Mouse (Mus musculus): ENCODE results near the gene Dffb. TPM values are rescaled to one million over a fixed set of nuclear protein-coding genes. Genes with fewer than 3 reads are reported as not detected.
A peak's percentile ranks its signal among the peaks of the same experiment; 100 is the strongest.

The Dffb gene
- total and polyA plus RNA-seq, 3 experiments: 25.1 to 25.2 TPM; not detected in 1

DNA sequence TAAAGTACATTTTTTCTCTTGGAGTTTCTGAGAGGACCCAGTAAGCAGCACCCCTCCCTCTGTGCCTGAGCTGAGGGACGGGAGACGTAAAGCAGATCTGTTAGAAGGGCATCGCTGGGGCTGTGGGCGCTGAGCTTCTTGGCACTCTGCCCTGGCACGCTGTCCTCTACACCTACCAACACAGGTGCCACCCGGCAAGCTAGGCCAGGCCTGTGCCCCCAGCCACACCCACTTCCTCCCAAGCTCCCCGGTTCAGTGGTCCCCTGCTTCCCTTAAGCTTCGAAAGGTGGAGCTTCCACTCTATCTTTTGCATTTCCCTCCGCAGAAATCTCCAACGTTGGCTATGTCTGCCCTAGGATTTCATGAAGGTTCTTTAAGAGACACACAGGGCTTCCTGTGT lies 4.3 kb upstream of the Dffb start:
- no peak overlapping the region for H3K4me3 ChIP-seq (ENCODE audit: control insufficient read depth in 1 of 2, insufficient read depth in 1 of 2, low read depth in 2 of 2, low read length in 2 of 2)
- no peak for DNase-seq (ENCODE audit: low read depth, low spot score)
- H3K27ac ChIP-seq (ENCODE audit: control insufficient read depth, low read depth, low read length): no peak overlapping the region
- no peak for TF ChIP-seq USF2 (IDR thresholded peaks at IDR 0.05; ENCODE audit: borderline replicate concordance in 1 of 2, insufficient read depth in 1 of 2, low read depth in 1 of 2, low read length in 2 of 2)
- TF ChIP-seq SIN3A (IDR thresholded peaks at IDR 0.05; ENCODE audit: low read length): no peak
- TF ChIP-seq TBP (IDR thresholded peaks at IDR 0.05; ENCODE audit: low read depth, low read length): no peak
- TF ChIP-seq ZNF384 (IDR thresholded peaks at IDR 0.05; ENCODE audit: low read depth, low read length): no peak
- no peak for TF ChIP-seq ZMIZ1 (IDR thresholded peaks at IDR 0.05; ENCODE audit: low read depth, low read length)
- TF ChIP-seq MAZ (IDR thresholded peaks at IDR 0.05; ENCODE audit: low read depth, low read length): no peak
- no peak for TF ChIP-seq CHD1 (IDR thresholded peaks at IDR 0.05; ENCODE audit: low read depth, low read length)
- TF ChIP-seq TAL1 (IDR thresholded peaks at IDR 0.05; ENCODE audit: low read length): no peak
- no peak for TF ChIP-seq E2F4 (IDR thresholded peaks at IDR 0.05; ENCODE audit: borderline replicate concordance, low read depth, low read length)
- TF ChIP-seq MEF2A (IDR thresholded peaks at IDR 0.05; ENCODE audit: extremely low read depth, insufficient replicate concordance, low read depth, low read length, poor library complexity, severe bottlenecking): no peak
- no peak for TF ChIP-seq HCFC1 (IDR thresholded peaks at IDR 0.05; ENCODE audit: low read depth, low read length)
- no peak for TF ChIP-seq RAD21 (IDR thresholded peaks at IDR 0.05; ENCODE audit: low read depth, low read length)
- H3K36me3 ChIP-seq (ENCODE audit: control insufficient read depth in 1 of 2, insufficient read depth in 2 of 2, low read length in 2 of 2): peaks cover 0 to 7% of the 10 kb centered on the region in 2 experiments; a peak in 2 of 4 replicates
- no peaks in the 10 kb centered on the region for H3K9me3 ChIP-seq (replicated peaks; ENCODE audit: insufficient read depth, low read length)
- H3K4me1 ChIP-seq (ENCODE audit: control insufficient read depth in 1 of 2, insufficient read depth in 2 of 2, low read length in 2 of 2): peaks cover 4 to 7% of the 10 kb centered on the region in 2 experiments; a peak in 2 of 4 replicates
- no peak overlapping the region for H3K9ac ChIP-seq (ENCODE audit: control insufficient read depth, low read depth, low read length, poor library complexity, severe bottlenecking)
- peaks cover 29% of the 10 kb centered on the region for H3K79me2 ChIP-seq (ENCODE audit: control insufficient read depth, insufficient read depth, low read length, poor library complexity)
- H3K27me3 ChIP-seq (ENCODE audit: control insufficient read depth in 1 of 2, insufficient read depth in 2 of 2, low read length in 2 of 2): no peaks in the 10 kb centered on the region

DNA sequence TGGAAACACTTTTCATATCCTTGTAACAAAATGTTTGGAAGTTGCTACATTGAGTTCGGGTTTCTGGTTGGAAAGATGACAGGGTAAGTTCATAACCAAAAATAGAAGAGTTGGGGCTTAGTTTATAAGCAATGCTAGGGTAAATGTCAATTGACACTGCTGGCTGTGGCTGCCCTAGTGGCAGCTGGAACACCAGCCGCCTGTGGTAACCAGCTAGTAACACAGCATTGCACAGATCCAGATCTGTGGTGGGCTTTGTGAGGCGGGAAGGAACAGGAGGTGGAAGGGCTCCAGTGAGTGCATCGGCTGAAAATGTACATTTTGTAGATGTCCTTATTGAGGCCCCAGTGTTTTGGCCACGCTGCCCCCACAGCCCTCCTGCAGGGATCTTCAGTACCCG lies 842 bp upstream of the Dffb start:
- peaks cover 4 to 7% of the 10 kb centered on the region in 2 experiments; a peak in 3 of 4 replicates for H3K4me1 ChIP-seq (ENCODE audit: control insufficient read depth in 1 of 2, insufficient read depth in 2 of 2, low read length in 2 of 2)
- peak; percentile 57 for DNase-seq (ENCODE audit: low read depth, low spot score)
- peak overlapping the region; percentile 64 to 98 for H3K4me3 ChIP-seq (ENCODE audit: control insufficient read depth in 1 of 2, insufficient read depth in 1 of 2, low read depth in 2 of 2, low read length in 2 of 2)

More for the DNA sequence above, 842 bp upstream of the Dffb start:
- Histone ChIP-seq H3K9ac (ENCODE audit: control insufficient read depth, low read depth, low read length, poor library complexity, severe bottlenecking) (peak overlapping the region; percentile 90), H3K9me3 (replicated peaks; ENCODE audit: insufficient read depth, low read length) (no peaks in the 10 kb centered on the region), H3K27me3 (ENCODE audit: control insufficient read depth in 1 of 2, insufficient read depth in 2 of 2, low read length in 2 of 2) (no peaks in the 10 kb centered on the region), H3K79me2 (ENCODE audit: control insufficient read depth, insufficient read depth, low read length, poor library complexity) (peaks cover 34% of the 10 kb centered on the region), H3K27ac (ENCODE audit: control insufficient read depth, low read depth, low read length) (no peak overlapping the region), H3K36me3 (ENCODE audit: control insufficient read depth in 1 of 2, insufficient read depth in 2 of 2, low read length in 2 of 2) (peaks cover 0 to 10% of the 10 kb centered on the region in 2 experiments; a peak in 3 of 4 replicates)
- TF ChIP-seq CHD2 (IDR thresholded peaks at IDR 0.05; ENCODE audit: low read length): no peak
- no peak for TF ChIP-seq RAD21 (IDR thresholded peaks at IDR 0.05; ENCODE audit: low read depth, low read length)
- TF ChIP-seq SMC3 (IDR thresholded peaks at IDR 0.05; ENCODE audit: low read depth, low read length): no peak
- no peak for TF ChIP-seq USF2 (IDR thresholded peaks at IDR 0.05; ENCODE audit: borderline replicate concordance in 1 of 2, insufficient read depth in 1 of 2, low read depth in 1 of 2, low read length in 2 of 2)
- no peak for TF ChIP-seq NELFE (IDR thresholded peaks at IDR 0.05; ENCODE audit: low read depth, low read length)
- TF ChIP-seq ZNF384 (IDR thresholded peaks at IDR 0.05; ENCODE audit: low read depth, low read length): no peak
- no peak for TF ChIP-seq HCFC1 (IDR thresholded peaks at IDR 0.05; ENCODE audit: low read depth, low read length)
- no peak for TF ChIP-seq ZC3H11A (IDR thresholded peaks at IDR 0.05; ENCODE audit: low read depth, low read length)
- no peak for TF ChIP-seq MAFK (IDR thresholded peaks at IDR 0.05; ENCODE audit: borderline replicate concordance, low read depth, low read length)
- TF ChIP-seq TCF12 (IDR thresholded peaks at IDR 0.05; ENCODE audit: low read depth, low read length): no peak
- TF ChIP-seq POLR2A (IDR thresholded peaks at IDR 0.05; ENCODE audit: control insufficient read depth in 1 of 2, insufficient read depth in 1 of 2, low read depth in 1 of 2, low read length in 2 of 2, poor library complexity in 1 of 2): no peak
- no peak for TF ChIP-seq TAL1 (IDR thresholded peaks at IDR 0.05; ENCODE audit: low read length)
- no peak for TF ChIP-seq ETS1 (IDR thresholded peaks at IDR 0.05; ENCODE audit: low read depth, low read length)

Measured in MEL (cell line).